Mouse (Mus musculus) kidney, adult 2 months (tissue): ENCODE data around the gene Ercc4.

Experiments used
- CTCF ChIP-seq: fragments of 200-500 bp; conservative IDR thresholded peaks from 2 replicates; pipeline ENCODE4 v1.5.1; 2011; ENCODE audit warnings: low read depth, mild to moderate bottlenecking, control low read depth, low read length, moderate library complexity, mixed read lengths; ENCODE audit not compliant: insufficient read depth, insufficient read length
- POLR2A ChIP-seq: fragments of 200-500 bp; IDR thresholded peaks from one replicate; pipeline ENCODE4 v1.6.1; 2011; ENCODE audit warnings: low read depth, low read length, control low read depth

GRCm38 (mm10) chr16:13189430-13190107 lies 80.1 kb downstream of the Ercc4 start:
- TF ChIP-seq CTCF (no peak), POLR2A (no peak)
